Mouse (Mus musculus) testis, postnatal 14 days (tissue): ENCODE data around the gene Atg4b.
"Not testable (repeated sequence)": the region's sequence is repeated elsewhere in the genome, so short reads cannot be mapped to it uniquely, and the experiment has no call there.

ENCODE experiments used
- DNase-seq: peaks from one replicate; pipeline ENCODE4 v3.0.0; 2021; ENCODE audit warnings: low spot score

Gene Atg4b

DNA sequence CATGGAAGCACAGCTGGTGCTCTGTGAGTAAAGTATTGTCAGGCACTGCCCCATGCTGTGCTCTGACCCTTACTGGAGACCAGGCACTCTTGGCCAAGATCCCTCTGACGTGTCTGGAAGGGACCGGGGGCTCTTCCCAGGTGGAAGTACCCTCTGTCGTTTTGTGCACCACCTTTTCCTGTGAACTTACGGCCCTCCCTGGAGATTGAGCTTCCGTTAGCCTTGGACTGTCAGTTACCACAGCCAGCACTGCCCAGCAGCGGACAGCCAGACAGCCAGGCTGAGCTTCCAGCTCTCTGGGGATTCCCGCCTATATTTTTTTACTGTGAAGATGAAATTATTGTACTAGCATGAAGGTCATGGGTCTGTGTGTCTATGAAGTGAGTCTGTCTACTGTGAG, 67.4 kb downstream of the Atg4b start:
- DNase-seq = no peak

DNA sequence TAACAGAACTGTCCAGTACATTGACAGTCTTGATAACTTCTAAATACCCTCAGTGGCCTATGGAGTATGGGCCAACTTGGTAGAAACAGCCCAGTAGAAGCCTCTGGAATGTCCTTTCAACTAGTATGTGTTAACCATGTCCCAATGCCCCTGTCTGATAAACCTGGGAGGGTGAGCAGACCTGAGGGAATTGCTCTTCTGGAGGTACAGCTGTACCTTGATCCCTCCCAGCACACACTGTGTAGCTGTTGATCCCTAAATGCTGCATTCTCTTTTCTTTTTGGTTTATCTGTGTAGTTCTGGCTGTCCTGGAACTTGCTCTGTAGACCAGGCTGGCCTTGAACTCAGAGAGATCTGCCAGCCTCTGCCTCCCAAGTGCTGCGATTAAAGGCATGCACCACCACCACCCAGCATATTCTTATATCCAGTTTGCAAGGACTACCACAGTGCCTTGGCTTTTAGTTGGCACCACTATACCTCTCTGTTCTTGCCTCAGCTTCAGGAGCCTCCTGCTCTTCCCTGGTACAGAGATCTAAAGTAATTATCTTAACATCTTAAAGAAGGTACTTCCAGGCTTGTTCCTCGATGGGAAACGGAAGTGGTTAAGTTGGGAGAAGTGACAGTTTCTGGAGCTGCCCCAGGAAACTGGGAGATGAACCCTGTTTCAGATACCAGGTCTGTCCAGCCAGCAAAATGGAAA, 72.6 kb downstream of the Atg4b start:
- DNase-seq = no peak

DNA sequence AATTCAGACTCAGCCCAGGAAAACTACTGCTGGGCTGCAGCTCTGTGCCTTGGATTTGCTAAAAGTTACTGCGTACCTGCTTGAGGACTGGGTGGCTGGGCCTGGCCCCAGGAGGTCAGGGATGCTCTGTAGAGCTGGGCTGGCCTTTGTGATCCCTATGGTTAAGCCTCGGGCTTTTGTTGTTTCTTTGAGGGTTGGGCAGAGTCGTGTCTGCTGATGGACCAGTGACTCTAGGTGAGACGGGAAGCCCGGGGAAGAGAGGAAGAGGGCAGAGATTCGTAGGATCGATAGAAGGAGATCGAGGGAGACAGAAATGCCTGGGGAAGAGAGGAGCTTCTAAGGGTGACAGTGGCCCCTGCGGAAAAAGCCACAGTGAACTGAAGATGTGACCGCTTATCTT, 73.3 kb downstream of the Atg4b start, which contains the start of gene D2hgdh:
Gene D2hgdh, plus strand, starts transcription at position 301 of the 400 bp plus-strand sequence.
- DNase-seq = no peak

DNA sequence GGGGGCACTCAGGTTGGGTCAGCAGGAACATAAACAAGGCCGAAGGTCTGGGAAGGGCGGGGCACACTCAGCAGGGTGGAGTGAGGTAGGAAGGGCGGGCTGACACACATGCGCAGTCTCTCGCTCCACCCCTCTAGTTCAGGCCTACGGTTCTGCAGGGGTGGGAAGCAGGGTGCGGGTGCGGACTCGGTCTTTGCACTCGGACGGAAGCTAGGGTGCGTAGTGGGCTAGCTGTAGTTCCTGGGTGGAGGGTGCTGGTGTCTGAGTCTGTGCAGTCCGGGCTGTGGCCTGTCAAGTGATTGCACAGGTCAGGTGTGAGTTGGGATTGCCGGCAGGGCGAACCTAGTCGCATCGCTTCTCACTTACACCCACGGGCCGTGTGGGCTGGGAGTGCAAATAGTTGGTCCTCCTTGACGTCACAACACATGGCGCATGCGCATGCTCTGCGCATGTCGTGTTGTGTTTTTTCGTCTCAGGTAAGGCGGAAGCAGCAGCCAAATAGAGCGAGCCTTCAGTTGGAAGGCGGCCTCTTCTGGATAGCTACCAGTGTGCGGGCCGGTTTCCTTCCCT, 73.9 kb downstream of the Atg4b start:
- peak; percentile 90 for DNase-seq

DNA sequence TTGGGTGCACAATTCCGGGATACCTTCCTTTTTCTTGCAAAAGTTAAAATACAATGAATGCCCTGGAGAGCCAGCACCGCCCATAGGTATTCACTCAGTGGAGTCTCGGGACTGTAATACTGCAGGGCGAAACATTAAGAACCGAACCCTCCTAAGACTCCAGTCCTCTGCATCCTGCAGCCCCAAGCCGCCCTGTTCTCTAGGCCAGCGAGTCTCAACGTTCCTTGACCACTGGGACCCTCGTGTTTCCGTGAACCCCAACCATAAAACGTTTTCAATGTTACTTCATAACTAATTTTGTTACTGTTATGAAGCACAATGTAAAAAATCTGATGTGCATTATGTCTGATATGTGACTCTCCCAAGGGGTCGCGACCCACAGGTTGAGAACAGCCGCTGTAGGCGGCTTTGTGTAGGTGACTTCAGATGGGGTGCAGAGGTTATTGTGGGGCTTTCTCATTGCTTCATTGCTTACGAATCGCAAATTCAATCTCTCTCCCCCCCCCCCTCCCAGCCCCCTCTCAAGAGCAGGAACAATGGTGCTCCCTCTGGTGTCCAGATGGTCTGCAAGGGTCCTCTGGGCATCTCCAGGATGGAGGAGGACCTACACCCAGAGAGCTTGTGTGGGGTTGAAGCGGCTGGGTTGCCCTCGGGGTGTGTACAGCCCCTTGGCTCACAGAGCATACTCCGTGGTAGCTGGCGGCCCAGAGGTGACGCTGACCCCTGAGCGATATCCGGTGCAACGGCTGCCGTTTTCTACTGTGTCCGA, 74.7 kb downstream of the Atg4b start:
- DNase-seq = no peak

DNA sequence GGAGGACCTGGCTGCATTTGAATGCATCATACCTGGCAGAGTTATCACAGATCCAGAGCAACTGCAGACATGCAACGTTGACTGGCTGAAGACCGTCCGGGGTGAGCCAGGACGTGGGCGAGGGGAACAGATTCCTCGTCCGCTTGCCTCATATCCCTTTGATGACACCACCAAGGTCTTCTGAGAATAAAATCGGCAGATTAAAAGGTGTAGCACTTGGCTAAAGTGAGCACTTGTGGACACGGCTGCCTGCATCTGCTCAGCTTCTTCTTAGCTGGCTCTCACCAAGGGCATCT, 75.2 kb downstream of the Atg4b start:
- DNase-seq = no peak

DNA sequence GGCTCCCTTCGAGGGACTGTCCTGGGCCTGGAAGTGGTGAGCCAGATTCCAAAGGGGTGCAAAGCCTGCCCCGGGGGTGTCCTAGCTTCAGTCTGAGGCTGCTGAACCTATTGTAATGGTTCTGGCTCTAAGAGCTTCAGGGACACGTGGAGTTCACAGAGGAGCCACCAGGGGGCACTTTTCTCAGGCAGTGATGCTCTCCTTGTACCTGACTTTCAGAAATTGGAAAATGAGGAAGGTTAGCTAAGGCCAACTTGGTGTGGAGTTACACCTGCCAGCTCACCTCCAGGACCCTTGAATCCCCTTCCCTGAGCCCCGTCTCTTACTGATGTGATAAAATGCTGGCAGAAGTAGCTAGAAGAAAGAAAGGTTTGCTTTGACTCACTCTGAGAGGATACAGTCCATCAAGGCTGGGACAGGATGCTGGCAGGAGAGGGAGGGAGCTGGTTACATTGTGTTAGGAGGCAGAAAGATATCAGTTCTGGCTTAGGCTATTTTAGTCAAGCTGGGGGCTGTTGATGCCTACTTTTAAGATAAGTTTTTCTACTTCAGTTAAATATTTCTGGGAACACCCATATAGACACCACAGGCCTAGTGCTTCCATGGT, 81.6 kb downstream of the Atg4b start:
- peak; percentile 81 for DNase-seq

DNA sequence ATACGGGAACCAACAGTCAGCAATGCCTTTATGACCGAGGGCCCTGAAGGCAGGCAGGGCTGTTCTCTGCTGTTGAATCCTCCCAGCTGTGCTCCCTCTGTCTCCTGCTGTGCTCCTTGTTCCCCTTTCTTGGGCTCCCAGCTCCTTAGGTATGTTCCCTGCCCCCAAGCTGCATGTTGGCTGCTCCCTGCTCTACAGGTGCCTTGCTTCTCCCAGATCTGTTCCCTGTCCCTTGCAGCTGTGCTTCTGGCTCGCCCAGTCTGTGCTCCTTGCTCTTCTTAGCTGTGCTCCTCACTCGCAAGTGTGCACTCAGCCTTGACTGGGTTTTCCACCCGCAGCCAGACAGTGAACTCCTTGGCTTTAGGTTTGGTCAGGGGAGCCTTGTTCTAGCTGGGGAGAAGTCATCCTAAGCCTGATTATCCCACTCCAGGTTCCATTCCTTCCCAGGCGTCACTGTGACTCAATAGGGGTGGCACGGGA, 83.4 kb downstream of the Atg4b start:
- no peak for DNase-seq

DNA sequence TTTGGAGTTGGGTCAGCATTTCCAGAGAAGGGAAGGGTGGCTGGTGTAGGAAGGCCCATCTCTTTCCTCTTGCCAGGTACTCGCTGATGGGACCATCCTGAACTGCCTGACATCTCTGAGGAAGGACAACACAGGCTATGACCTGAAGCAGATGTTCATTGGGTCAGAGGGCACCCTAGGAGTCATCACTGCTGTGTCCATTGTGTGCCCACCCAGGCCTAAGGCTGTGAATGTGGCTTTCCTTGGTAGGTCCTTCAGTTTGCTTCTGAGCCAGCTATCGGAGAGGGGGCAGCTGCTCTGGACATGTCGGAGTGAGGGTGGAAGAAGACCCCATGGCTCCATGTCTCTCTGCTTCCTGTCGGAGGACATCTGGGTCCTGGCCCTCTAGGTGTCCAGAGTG, 83.9 kb downstream of the Atg4b start:
- DNase-seq = no peak

DNA sequence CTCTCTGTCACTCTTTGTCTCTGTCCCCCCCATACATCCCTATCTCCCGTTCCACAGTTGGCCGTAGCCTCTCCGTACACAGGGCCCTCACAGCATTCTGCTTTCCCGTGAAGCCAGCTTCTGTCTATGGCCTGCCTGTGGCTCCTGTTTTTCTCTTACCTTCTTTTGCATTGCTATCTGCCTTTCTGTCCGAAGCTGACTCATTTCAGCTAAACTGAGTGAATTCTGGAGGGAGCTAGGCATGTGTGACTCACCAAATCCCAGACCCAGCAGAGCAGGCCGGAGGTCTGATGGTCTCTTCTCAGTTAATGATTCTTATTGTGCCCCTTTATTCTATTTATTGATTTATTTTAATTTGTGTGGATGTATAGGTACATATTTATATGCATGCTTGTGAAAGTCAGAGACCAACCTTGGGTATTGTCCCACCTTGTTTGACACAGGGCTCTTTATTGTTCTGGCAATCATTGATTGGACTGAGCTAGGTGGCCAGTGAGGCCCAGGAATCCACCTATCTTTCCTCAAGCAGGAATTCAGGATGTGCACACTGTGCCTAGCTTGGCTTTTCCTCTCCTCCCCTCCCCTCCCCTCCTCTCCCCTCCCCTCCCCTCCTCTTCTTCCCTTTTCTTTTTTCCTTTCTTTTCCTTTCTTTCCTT, 84.7 kb downstream of the Atg4b start:
- DNase-seq = no peak

DNA sequence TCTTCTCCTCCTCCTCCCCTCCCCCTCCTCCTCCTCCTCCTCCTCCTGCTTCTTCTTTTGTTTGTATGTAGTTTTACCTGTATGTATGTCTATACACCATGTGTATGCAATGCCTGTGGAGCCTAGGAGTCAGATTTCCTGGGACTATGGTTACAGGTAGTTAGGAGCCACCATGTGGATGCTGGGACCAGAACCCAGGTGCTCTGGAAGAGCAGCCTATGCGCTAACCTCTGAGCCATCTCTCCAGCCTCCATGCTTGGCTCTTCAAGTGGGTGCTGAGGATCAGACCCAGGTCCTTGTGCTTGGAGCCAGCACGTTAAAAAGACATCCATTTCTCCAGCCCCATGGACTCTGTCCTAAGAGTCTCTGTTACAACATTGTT, 85.2 kb downstream of the Atg4b start:
- no peak for DNase-seq

DNA sequence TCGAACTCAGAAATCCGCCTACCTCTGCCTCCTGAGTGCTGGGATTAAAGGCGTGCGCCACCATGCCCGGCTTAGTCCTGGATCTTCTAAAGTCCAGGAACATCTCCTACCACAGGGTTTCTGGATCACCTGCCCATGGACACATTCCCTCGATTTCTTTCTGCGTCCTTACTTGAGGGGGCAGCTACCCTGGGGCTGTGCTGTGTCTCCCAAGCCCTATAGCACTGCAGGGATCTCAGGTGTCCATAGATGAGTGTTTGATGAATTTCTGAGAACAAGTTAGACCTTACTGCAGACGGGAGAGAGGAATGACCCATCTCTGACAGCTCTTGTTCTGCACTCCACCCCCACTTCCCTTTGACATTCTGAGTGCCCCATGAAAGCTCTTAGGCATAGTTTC, 86.0 kb downstream of the Atg4b start:
- no peak for DNase-seq

DNA sequence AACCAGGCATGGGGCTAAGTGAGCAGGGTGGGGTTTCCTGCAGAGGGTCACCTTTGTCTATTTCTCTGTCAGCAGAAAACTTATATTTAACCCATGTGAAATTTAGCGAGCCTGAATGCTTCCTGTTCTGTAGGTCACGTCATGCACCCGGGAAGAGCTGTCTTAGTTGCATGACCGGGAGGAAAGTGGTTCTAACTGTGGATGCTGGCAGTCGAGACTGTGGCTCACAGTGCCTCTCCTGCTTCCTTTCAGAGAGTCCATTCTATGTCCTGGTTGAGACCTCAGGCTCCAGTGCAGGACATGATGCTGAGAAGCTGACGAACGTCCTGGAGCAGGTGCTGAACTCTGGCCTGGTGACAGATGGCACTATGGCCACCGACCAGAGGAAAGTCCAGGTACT, 87.3 kb downstream of the Atg4b start:
- DNase-seq = not testable (repeated sequence)
